Mouse (Mus musculus) hindbrain, embryonic 11.5 days (tissue): ENCODE results near the gene Dok7. TPM values are rescaled to one million over a fixed set of nuclear protein-coding genes. Genes with fewer than 3 reads are reported as not detected.

Experiments used
- ATAC-seq: fragments of 200-750 bp; cut with Nextera tagmentation; 2 replicates; pipeline ENCODE4 v1.8.0; 2017; ENCODE audit warnings: mild to moderate bottlenecking, moderate TSS enrichment, moderate library complexity; ENCODE audit not compliant: low FRiP score
- DNase-seq: peaks from one replicate; pipeline ENCODE4 v3.0.0-alpha.2; 2015; ENCODE audit warnings: low spot score
- H3K27ac ChIP-seq: fragments of 300-500 bp; sonication (generic); 2 replicates; pipeline ENCODE4 v1.5.1; 2014; ENCODE audit warnings: mild to moderate bottlenecking, low read depth, low read length
- H3K27me3 ChIP-seq: fragments of 300-500 bp; sonication (generic); 2 replicates; pipeline ENCODE4 v1.6.1; 2014; ENCODE audit warnings: mild to moderate bottlenecking, low read length, moderate library complexity, mixed read lengths; ENCODE audit not compliant: control insufficient read depth, insufficient read depth
- H3K36me3 ChIP-seq: fragments of 300-500 bp; sonication (generic); 2 replicates; pipeline ENCODE4 v1.6.1; 2014; ENCODE audit warnings: mild to moderate bottlenecking, low read length, moderate library complexity, mixed read lengths; ENCODE audit not compliant: control insufficient read depth, insufficient read depth
- H3K4me1 ChIP-seq: fragments of 300-500 bp; sonication (generic); replicated peaks from 2 replicates; pipeline ENCODE4 v1.6.1; 2014; ENCODE audit warnings: low read length, mixed read lengths; ENCODE audit not compliant: control insufficient read depth, insufficient read depth
- H3K4me2 ChIP-seq: fragments of 300-500 bp; sonication (generic); replicated peaks from 2 replicates; pipeline ENCODE4 v1.6.1; 2014; ENCODE audit warnings: mild to moderate bottlenecking, low read depth, low read length
- H3K4me3 ChIP-seq: fragments of 300-500 bp; sonication (generic); 2 replicates; pipeline ENCODE4 v1.5.1; 2014; ENCODE audit warnings: low read depth, low read length
- H3K9ac ChIP-seq: fragments of 300-500 bp; sonication (generic); 2 replicates; pipeline ENCODE4 v1.6.1; 2014; ENCODE audit warnings: low read depth, low read length
- H3K9me3 ChIP-seq: fragments of 300-500 bp; sonication (generic); 2 replicates; pipeline ENCODE4 v1.6.1; 2016; ENCODE audit warnings: low read length; ENCODE audit not compliant: control insufficient read depth
- WGBS: fragments of 180-500 bp; shearing (Covaris S2); extraction: QIAGEN DNeasy Blood & Tissue Kit; methylation state at CpG from one replicate; pipeline ENCODE4 v1.1.7; 2014; 5-methylcytosine and 5-hydroxymethylcytosine counted together
- polyA plus RNA-seq: library from polyadenylated mRNA; unstranded; fragments of >200 nt; fragmentation: Nextera tagmentation; extraction: Ambion mirVana; gene quantifications from 2 replicates; pipeline ENCODE4 v1.2.1, GENCODE M21; 2014

Gene Dok7
- polyA plus RNA-seq, 1 experiment from 2014 or later: not detected

DNA sequence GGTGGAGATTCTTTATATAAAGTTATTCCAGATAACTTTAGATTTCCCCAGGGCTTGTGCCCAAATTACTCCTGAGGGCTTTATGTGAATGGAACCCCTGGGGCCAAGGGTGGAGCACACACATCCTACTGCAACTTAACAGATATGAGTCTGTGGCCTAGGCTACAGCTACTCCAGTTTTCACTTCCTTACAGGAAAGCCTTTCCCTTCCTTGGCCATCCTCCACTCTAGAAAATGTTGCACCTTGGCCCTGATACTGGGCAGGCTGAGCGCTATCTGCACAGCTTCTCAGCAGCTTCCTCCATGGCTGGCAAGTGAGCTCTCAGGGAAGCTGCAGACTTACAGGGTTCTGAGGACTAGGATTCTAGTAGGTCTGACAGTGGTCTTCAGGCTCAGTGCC lies 27.3 kb upstream of the Dok7 start:
- no peak for ATAC-seq
- no peak overlapping the region for H3K4me3 ChIP-seq
- no peak overlapping the region for H3K4me2 ChIP-seq
- H3K9ac ChIP-seq: no peak overlapping the region
- no peaks in the 10 kb centered on the region for H3K9me3 ChIP-seq
- H3K4me1 ChIP-seq: no peaks in the 10 kb centered on the region
- H3K27ac ChIP-seq: no peak overlapping the region
- DNase-seq: no peak
- WGBS: 100% methylated on average over 1 of the region's 1 CpGs
- H3K27me3 ChIP-seq: no peaks in the 10 kb centered on the region
- peaks cover 14% of the 10 kb centered on the region; the same call in 1 of the 2 replicates for H3K36me3 ChIP-seq

DNA sequence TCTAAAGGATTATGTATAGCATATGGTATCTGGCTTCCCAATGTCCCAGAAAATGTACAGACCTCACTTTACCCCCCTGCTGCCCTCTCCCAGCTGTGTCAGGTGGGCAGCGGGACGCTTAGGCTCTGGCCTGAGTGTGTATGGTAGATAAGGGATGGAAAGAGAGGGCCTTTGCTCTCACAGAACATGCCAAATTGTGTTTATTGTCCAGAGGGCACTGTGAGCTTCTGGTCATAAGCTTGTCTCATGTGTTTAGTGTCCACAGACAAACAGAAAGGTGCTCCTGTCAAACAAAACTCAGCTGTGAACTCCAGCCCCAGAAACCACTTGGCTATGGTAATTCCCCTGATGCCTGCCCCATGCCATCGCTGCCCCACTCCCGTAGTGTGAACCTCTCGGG lies 26.8 kb upstream of the Dok7 start:
- 94% methylated on average over 5 of the region's 5 CpGs for WGBS
- H3K4me3 ChIP-seq: no peak overlapping the region
- no peak for ATAC-seq
- H3K27ac ChIP-seq: no peak overlapping the region
- H3K9ac ChIP-seq: no peak overlapping the region
- peaks cover 14% of the 10 kb centered on the region; the same call in 1 of the 2 replicates for H3K36me3 ChIP-seq
- H3K4me2 ChIP-seq: no peak overlapping the region
- no peaks in the 10 kb centered on the region for H3K9me3 ChIP-seq
- H3K27me3 ChIP-seq: no peaks in the 10 kb centered on the region
- no peak for DNase-seq
- H3K4me1 ChIP-seq: no peaks in the 10 kb centered on the region

DNA sequence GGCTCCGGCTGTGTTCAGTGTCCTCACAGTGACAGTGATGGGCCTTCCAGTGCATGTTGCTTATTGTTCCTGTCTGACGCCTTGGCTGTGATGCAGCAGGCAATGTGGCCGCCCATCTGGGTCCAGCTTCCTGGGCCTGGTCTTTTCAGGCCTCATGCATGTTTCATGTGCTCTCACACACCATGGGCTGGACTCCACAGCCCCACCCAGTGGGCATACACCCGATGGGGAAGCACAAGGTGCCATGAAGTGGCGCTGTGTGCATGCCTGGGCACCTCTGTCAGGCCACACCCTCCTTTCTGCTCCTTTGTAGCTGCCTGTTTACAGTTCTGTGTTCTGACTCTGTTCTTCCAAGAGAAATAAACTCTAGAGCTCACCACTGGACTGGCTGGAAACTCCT lies 23.5 kb upstream of the Dok7 start:
- Histone ChIP-seq H3K9me3 (no peaks in the 10 kb centered on the region), H3K27ac (no peak overlapping the region), H3K9ac (no peak overlapping the region), H3K27me3 (no peaks in the 10 kb centered on the region), H3K36me3 (peaks cover 12% of the 10 kb centered on the region; the same call in 1 of the 2 replicates), H3K4me2 (no peak overlapping the region), H3K4me1 (no peaks in the 10 kb centered on the region), H3K4me3 (no peak overlapping the region)
- DNase-seq: peak; percentile 54
- WGBS: 70% methylated on average over 5 of the region's 5 CpGs
- peak; percentile 54 for ATAC-seq

DNA sequence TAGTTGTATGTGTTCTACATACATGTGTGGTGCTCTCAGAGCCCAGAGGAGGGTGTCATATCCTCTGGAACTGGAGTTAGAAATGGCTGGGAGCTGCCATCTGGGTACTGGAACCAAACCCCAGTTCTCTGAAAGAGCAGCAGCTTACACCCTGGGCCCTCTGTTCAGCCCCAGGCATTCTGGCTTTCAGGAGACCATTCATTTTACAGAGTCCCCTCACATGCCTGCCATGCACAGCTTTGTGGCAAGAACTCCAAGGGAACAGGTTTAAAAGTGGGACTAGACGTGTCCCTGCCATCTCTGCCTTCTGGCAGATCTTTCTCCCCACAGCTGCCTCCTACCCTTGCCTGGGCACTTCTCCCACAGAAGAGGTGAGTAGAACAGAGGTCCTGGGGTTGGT lies 22.9 kb upstream of the Dok7 start:
- whole genome bisulfite sequencing: 94% methylated on average over 1 of the region's 1 CpGs
- no peak overlapping the region for H3K9ac ChIP-seq

DNA sequence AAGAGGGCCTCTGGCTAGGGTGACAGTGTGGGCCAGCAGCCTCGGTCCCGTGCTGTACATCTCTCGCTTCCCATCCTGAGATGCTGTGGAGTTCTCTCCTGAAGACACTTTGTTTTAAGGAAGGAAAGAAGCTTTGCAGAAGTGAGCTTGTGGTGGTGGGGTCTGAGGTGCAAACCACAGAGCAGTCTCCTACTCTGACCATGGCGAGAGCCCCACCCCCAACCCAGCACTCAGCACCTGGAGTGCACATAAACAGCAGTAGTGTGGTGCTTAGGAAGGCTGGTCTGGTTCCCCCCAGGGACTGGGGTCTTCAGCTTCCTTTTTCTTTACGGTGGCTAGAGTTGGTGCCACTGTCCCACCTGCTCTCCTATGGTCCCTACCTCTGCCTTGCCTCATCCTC lies 21.4 kb upstream of the Dok7 start:
- Histone ChIP-seq H3K27ac (no peak overlapping the region), H3K27me3 (no peaks in the 10 kb centered on the region), H3K4me3 (no peak overlapping the region), H3K4me2 (no peak overlapping the region), H3K4me1 (no peaks in the 10 kb centered on the region), H3K9me3 (no peaks in the 10 kb centered on the region), H3K36me3 (peaks cover 9% of the 10 kb centered on the region; the same call in 1 of the 2 replicates), H3K9ac (no peak overlapping the region)
- DNase-seq (no peak), ATAC-seq (no peak)
- 96% methylated on average over 5 of the region's 5 CpGs for whole genome bisulfite sequencing

More for the DNA sequence above, 22.9 kb upstream of the Dok7 start:
- ATAC-seq (no peak), DNase-seq (no peak)
- H3K36me3 ChIP-seq: peaks cover 12% of the 10 kb centered on the region; the same call in 1 of the 2 replicates
- H3K9me3 ChIP-seq: no peaks in the 10 kb centered on the region
- H3K27me3 ChIP-seq: no peaks in the 10 kb centered on the region
- H3K4me3 ChIP-seq: no peak overlapping the region
- no peak overlapping the region for H3K27ac ChIP-seq
- no peak overlapping the region for H3K4me2 ChIP-seq
- no peaks in the 10 kb centered on the region for H3K4me1 ChIP-seq

DNA sequence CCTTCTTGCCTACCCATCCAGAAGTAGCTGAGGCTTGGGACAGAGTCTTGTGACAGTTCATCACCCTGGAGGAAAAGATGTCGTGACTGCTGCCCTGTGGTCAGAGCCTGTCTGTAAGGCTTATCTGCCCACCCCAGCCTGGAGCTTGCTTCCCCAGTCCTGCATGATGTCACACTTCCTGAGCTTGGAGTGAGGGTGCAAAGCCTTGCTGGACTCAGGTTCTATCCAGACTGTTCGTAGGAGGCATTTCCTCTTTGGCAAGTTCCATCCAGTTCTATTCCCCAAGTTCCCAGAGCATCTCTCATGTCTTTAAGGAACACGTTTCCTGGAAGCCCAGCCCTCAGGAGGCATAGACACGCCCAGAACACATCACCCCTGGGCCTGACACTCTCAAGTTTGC lies 20.8 kb upstream of the Dok7 start:
- 80% methylated on average over 4 of the region's 4 CpGs for WGBS
- ATAC-seq (no peak), DNase-seq (no peak)
- H3K4me3 ChIP-seq: no peak overlapping the region
- H3K36me3 ChIP-seq: peaks cover 9% of the 10 kb centered on the region; the same call in 1 of the 2 replicates
- H3K4me1 ChIP-seq: no peaks in the 10 kb centered on the region
- H3K9ac ChIP-seq: no peak overlapping the region
- no peaks in the 10 kb centered on the region for H3K27me3 ChIP-seq
- H3K27ac ChIP-seq: no peak overlapping the region
- no peak overlapping the region for H3K4me2 ChIP-seq
- no peaks in the 10 kb centered on the region for H3K9me3 ChIP-seq

DNA sequence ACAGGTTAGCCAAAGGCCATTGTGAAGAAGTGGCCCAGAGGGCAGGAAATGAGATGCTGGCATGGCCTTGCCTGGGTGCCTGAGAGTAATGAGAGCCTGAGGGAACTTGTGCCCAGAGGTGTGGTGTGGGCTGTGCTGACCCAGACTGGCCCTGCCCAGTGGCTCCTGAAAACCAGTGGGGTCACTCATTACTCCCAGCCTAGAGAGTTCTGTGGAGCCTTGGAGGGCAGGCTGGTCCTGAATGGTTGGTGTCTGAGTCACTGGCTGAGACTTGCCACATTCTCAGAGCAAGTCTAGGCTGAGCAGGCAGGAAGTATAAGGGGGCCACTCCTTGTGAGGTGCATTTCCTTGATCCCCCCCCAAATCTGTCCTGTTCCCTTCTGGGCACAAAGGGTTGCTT lies 19.1 kb upstream of the Dok7 start:
- Histone ChIP-seq H3K9ac (no peak overlapping the region), H3K4me1 (no peaks in the 10 kb centered on the region), H3K27me3 (no peaks in the 10 kb centered on the region), H3K9me3 (no peaks in the 10 kb centered on the region), H3K4me2 (no peak overlapping the region), H3K27ac (no peak overlapping the region), H3K36me3 (0 out of 2 replicates have a peak, but pooled peaks cover 2% of the 10 kb centered on the region), H3K4me3 (no peak overlapping the region)
- DNase-seq (no peak), ATAC-seq (no peak)

DNA sequence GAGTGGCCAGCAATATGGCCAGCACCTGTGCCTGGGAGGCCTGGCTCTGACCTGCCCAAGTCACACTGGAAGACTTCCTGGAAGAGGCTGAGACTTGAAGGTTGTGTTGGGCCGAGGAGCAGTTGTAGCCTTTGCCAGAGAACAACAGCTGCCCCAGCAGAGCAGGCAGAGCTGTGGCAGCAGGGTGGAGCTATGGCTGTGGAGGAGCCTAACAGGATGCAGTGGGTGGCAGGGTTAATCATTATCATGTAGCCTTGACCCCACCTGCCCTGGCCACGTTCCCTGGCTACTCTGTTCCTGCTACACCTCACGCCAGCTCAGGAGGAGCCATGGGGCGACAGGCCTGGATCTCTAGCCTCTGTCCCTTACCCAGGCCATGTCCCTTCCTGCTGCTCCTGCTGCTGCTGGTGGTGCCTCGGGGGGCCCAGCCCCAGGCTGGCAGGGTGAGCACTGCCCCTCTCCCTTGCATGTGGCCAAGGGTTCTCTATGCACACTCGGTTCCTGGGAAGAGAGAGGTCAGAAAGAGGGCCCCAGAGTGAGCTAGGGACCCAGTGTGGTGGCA lies 15.2 kb upstream of the Dok7 start, which contains the start of gene Hgfac:
Gene Hgfac (plus strand): TSS at position 242 of the 562 bp plus-strand sequence.
- no peak for DNase-seq
- Histone ChIP-seq H3K36me3 (no peaks in the 10 kb centered on the region), H3K9ac (no peak within 1 kb of the TSS), H3K4me1 (no peaks in the 10 kb centered on the region), H3K4me3 (no peak within 1 kb of the TSS), H3K27me3 (no peaks in the 10 kb centered on the region), H3K27ac (no peak within 1 kb of the TSS), H3K9me3 (no peaks in the 10 kb centered on the region), H3K4me2 (no peak within 1 kb of the TSS)
- ATAC-seq: no peak
- WGBS: 59% methylated on average over 6 of the region's 6 CpGs

DNA sequence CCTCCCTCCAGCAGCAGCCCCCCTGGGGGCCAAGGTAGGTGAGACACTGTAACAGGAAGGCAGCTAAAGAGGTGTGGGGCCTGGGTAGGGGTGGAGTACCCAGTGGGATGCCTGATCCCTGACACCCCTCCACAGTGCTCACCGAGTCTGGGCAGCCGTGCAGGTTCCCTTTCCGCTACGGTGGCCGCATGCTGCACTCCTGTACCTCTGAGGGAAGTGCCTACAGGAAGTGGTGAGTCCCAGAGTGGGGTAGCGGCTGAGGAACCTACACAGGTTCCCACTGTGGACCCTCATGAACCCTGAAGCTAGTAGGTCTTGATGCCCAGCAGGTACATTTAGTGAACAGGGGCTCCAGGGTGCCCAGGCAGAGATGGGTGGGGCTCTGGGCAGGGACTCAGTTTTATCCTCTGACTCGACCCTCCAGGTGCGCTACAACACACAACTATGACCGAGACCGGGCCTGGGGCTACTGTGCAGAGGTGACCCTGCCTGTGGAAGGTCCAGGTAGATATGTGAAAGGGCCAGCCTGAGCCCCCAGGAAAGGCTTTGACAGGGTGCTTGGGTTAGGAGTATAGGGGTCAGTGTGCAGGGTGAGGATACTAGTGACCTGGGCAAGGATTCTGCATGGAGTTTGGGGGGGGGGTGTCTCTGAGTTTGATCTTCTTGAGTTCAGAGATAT lies 14.0 kb upstream of the Dok7 start:
- Histone ChIP-seq H3K9me3 (no peaks in the 10 kb centered on the region), H3K36me3 (no peaks in the 10 kb centered on the region), H3K27me3 (no peaks in the 10 kb centered on the region), H3K9ac (no peak overlapping the region), H3K4me2 (no peak overlapping the region), H3K27ac (no peak overlapping the region), H3K4me1 (no peaks in the 10 kb centered on the region), H3K4me3 (no peak overlapping the region)
- 77% methylated on average over 10 of the region's 10 CpGs for WGBS
- DNase-seq: no peak
- ATAC-seq: peak; percentile 26; the same call in 1 of the 2 replicates
